ENCODE assay signal across 12 mouse cellular contexts in genomic region chr5:36691423-36691822, GRCm38 (mm10). TPM values are rescaled to one million over a fixed set of nuclear protein-coding genes. Genes with fewer than 3 reads are reported as not detected.
A peak's percentile ranks its signal among the peaks of the same experiment; 100 is the strongest.
DNase-seq lines count a peak whose midpoint lies in the region; ATAC-seq lines count a peak whose summit lies in the region.
"Had no signal": no experiment of that assay in that cellular context is flagged by ENCODE, and none has a peak within 500 bp of the region (broad histone marks: within the 10 kb centered on the region; RNA-seq: fewer than 3 reads in every experiment).

No protein-coding gene starts in this region.

- H3K4me1 ChIP-seq in heart, embryonic 11.5 days (ENCODE audit: control insufficient read depth, insufficient read depth, low read length): peaks cover 25% of the 10 kb centered on the region; the same call in 1 of the 2 replicates
- H3K4me1 ChIP-seq in liver, embryonic 15.5 days (replicated peaks): peaks cover 65% of the 10 kb centered on the region

- no peaks in the 10 kb centered on the region for H3K27me3 ChIP-seq in heart, embryonic 11.5 days (ENCODE audit: control insufficient read depth, insufficient read depth, low read length)
- H3K27me3 ChIP-seq in liver, embryonic 15.5 days: no peaks in the 10 kb centered on the region
- H3K27me3 ChIP-seq: neural tube, embryonic 12.5 days had no signal

- H3K27ac ChIP-seq in heart, embryonic 11.5 days (ENCODE audit: low read depth, low read length): no peak overlapping the region
- H3K27ac ChIP-seq in liver, embryonic 15.5 days (replicated peaks): peak overlapping the region; percentile 25
- H3K27ac ChIP-seq: hindbrain, embryonic 14.5 days; macrophage; neural tube, embryonic 12.5 days had no signal

- ATAC-seq in heart, embryonic 11.5 days (replicated peaks; ENCODE audit: insufficient number of reproducible peaks, low FRiP score, low TSS enrichment): no peak
- no peak for ATAC-seq in liver, embryonic 15.5 days (ENCODE audit: insufficient read depth)

- peaks cover 6% of the 10 kb centered on the region for H3K36me3 ChIP-seq in heart, embryonic 11.5 days (ENCODE audit: control insufficient read depth, insufficient read depth, low read length)
- H3K36me3 ChIP-seq in liver, embryonic 15.5 days (replicated peaks): peaks cover 33% of the 10 kb centered on the region

- no peaks in the 10 kb centered on the region; the same call in 1 of the 2 replicates for H3K9me3 ChIP-seq in heart, embryonic 11.5 days (replicated peaks; ENCODE audit: control insufficient read depth, low read length)
- H3K9me3 ChIP-seq in liver, embryonic 15.5 days (replicated peaks): no peaks in the 10 kb centered on the region

- H3K9ac ChIP-seq in heart, embryonic 11.5 days (ENCODE audit: low read depth, low read length): no peak overlapping the region
- H3K9ac ChIP-seq in liver, embryonic 15.5 days: no peak overlapping the region
- H3K9ac ChIP-seq: hindbrain, embryonic 14.5 days; neural tube, embryonic 12.5 days had no signal

- no peak overlapping the region for H3K4me3 ChIP-seq in heart, embryonic 11.5 days (ENCODE audit: low read depth, low read length)
- no peak overlapping the region for H3K4me3 ChIP-seq in liver, embryonic 15.5 days (replicated peaks)
- H3K4me3 ChIP-seq: neural tube, embryonic 12.5 days had no signal

- WGBS in heart, embryonic 11.5 days (ENCODE audit: insufficient replicate concordance): 36% methylated on average over 1 of the region's 1 CpGs
- 16% methylated on average over 1 of the region's 1 CpGs for WGBS in liver, embryonic 15.5 days (ENCODE audit: insufficient replicate concordance)

- H3K4me2 ChIP-seq in heart, embryonic 11.5 days: no peak overlapping the region
- peak overlapping the region; percentile 11; the same call in 1 of the 2 replicates for H3K4me2 ChIP-seq in liver, embryonic 15.5 days
- H3K4me2 ChIP-seq: hindbrain, embryonic 14.5 days; neural tube, embryonic 12.5 days had no signal

- peak; percentile 45 to 47 for DNase-seq in heart, adult 18-20 months
- DNase-seq in NIH3T3 (ENCODE audit: low read depth): peak; percentile 61
- peak; percentile 74 for DNase-seq in c-Kit-positive CD71-positive TER-119-positive erythroid progenitor cells, embryonic 14.5 days (ENCODE audit: low spot score)
- DNase-seq in T-cell, adult 2 months (ENCODE audit: low spot score): no peak
- DNase-seq in right cerebral cortex, postnatal 4 days: no peak
- DNase-seq: cerebellum, adult 8-10 months; kidney, adult 9 months had no signal

RNA-seq across cellular contexts. Expression of gene D5Ertd579e, which starts 4.4 kb away (rescaled TPM):
- 10 to 100 TPM; 85.9 to 89.3 TPM for total RNA-seq in heart, adult 18-20 months (2021)
- 27.8 and 32.0 TPM in 2 replicates for polyA plus RNA-seq in heart, embryonic 11.5 days (2014; fragmentation: Nextera tagmentation; extraction: Ambion mirVana)
- 22.1 and 22.2 TPM in 2 replicates for polyA plus RNA-seq in liver, embryonic 15.5 days (2015; fragmentation: Nextera tagmentation; extraction: Ambion mirVana)

RNA-seq across cellular contexts. Expression of gene Bloc1s4, which starts 57.0 kb away (rescaled TPM):
- 10 to 100 TPM; 14.0 to 14.2 TPM for total RNA-seq in heart, adult 18-20 months (2021)
- 20.0 and 20.1 TPM in 2 replicates for polyA plus RNA-seq in heart, embryonic 11.5 days (2014; fragmentation: Nextera tagmentation; extraction: Ambion mirVana)
- 15.9 and 16.3 TPM in 2 replicates for polyA plus RNA-seq in liver, embryonic 15.5 days (2015; fragmentation: Nextera tagmentation; extraction: Ambion mirVana)

Comparison
In these comparisons a context has a peak if more than half of its experiments do, and no peak if none do; other contexts are left out.
1. DNase-seq: peak in heart, adult 18-20 months (2 of 2), NIH3T3 (single experiment) and c-Kit-positive CD71-positive TER-119-positive erythroid progenitor cells, embryonic 14.5 days (single experiment); none in T-cell, adult 2 months (single experiment) and right cerebral cortex, postnatal 4 days (single experiment).